Mouse (Mus musculus) erythroblast, embryonic 14.5 days (primary cell): ENCODE results near the gene Maats1.

ENCODE experiments used
- GATA1 ChIP-seq: IDR thresholded peaks from 2 replicates; pipeline ENCODE4 v1.6.1; 2012; ENCODE audit warnings: low read length, inconsistent platforms, mixed read lengths
- TAL1 ChIP-seq: IDR thresholded peaks from 3 replicates; pipeline ENCODE4 v1.6.1; 2012; ENCODE audit warnings: low read length, inconsistent platforms, mixed read lengths

DNA sequence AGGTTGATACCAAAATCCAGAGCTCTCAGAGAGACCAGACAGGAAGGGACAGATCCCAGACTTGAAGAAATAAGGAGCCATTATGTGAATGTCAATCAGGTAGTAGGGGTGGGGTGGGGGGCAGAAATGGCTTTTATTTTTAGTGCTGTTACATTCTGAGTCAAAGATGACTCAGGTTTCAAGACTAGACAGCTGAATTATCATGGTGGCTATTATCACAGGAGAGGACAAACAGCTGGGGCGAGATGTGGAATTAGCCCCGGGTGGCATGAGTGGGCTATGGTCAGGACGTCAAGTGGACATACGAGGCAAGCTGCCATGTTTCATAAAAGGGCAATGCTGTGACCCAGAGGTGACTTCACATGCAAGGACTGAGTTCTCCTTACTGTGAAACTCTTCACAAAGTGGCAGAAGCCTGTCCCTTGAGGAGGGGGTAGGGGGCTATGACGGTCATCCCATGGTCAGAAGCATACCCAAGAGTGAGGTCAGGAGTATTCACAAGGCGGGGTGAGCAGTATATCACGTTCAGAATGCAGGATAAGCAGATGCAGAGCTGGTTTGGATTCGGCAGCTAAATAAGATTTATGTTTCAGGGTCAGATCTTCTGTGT lies 47.4 kb upstream of the Maats1 start:
- TF ChIP-seq GATA1 (no peak), TAL1 (no peak)
